Mouse (Mus musculus): ENCODE measurements around the gene Ly6g6c.

Gene Ly6g6c

GRCm38 (mm10) chr17:35085208-35085865, 20.1 kb downstream of the Ly6g6c start, which contains the start of gene Ly6g6f:
Gene Ly6g6f, minus strand, starts transcription at chr17:35085610.
- DNase-seq, result no peak

GRCm38 (mm10) chr17:35088151-35088550, 23.0 kb downstream of the Ly6g6c start:
- no peak for DNase-seq

- DNase-seq, result peak; percentile 94
Observed at GRCm38 (mm10) chr17:35088825-35089644, 23.8 kb downstream of the Ly6g6c start, which contains the start of gene Abhd16a. Gene Abhd16a, plus strand, starts transcription at chr17:35089263.

- no peak for DNase-seq
Observed at GRCm38 (mm10) chr17:35090166-35090932, 25.2 kb downstream of the Ly6g6c start.

GRCm38 (mm10) chr17:35092403-35093198, 27.4 kb downstream of the Ly6g6c start:
- DNase-seq, result peak; percentile 34

- no peak for DNase-seq
Observed at GRCm38 (mm10) chr17:35094475-35095365, 29.5 kb downstream of the Ly6g6c start.

GRCm38 (mm10) chr17:35096597-35096996, 31.4 kb downstream of the Ly6g6c start:
- no peak for DNase-seq

- DNase-seq, result peak; percentile 35
Observed at GRCm38 (mm10) chr17:35097164-35097655, 32.0 kb downstream of the Ly6g6c start.

- DNase-seq, result no peak
Observed at GRCm38 (mm10) chr17:35100196-35100765, 35.1 kb downstream of the Ly6g6c start.

GRCm38 (mm10) chr17:35101161-35101560, 36.0 kb downstream of the Ly6g6c start:
- DNase-seq, result no peak

GRCm38 (mm10) chr17:35102299-35102698, 37.1 kb downstream of the Ly6g6c start:
- no peak for DNase-seq

GRCm38 (mm10) chr17:35103221-35103690, 38.1 kb downstream of the Ly6g6c start:
- no peak for DNase-seq

GRCm38 (mm10) chr17:35104079-35104478, 38.9 kb downstream of the Ly6g6c start:
- no peak for DNase-seq

- DNase-seq, result no peak
Observed at GRCm38 (mm10) chr17:35104754-35105153, 39.6 kb downstream of the Ly6g6c start.

GRCm38 (mm10) chr17:35105740-35106389, 40.7 kb downstream of the Ly6g6c start:
- peak; percentile 49 for DNase-seq

GRCm38 (mm10) chr17:35106522-35106921, 41.3 kb downstream of the Ly6g6c start:
- DNase-seq, result no peak

GRCm38 (mm10) chr17:35108097-35108496, 42.9 kb downstream of the Ly6g6c start, which contains the start of gene Ly6g5c:
Gene Ly6g5c, plus strand, starts transcription at chr17:35108279.
- no peak for DNase-seq

GRCm38 (mm10) chr17:35111774-35112173, 46.6 kb downstream of the Ly6g6c start:
- no peak for DNase-seq

- peak; percentile 35 for DNase-seq
Observed at GRCm38 (mm10) chr17:35115046-35116019, 50.1 kb downstream of the Ly6g6c start, which contains the start of gene Ly6g5b. Gene Ly6g5b, minus strand, starts transcription at chr17:35115428.

Data from lung, postnatal 14 days (tissue).